Mouse (Mus musculus): ENCODE data around the gene Mrps10. TPM values are rescaled to one million over a fixed set of nuclear protein-coding genes. Genes with fewer than 3 reads are reported as not detected.
"Not testable (repeated sequence)": the region's sequence is repeated elsewhere in the genome, so short reads cannot be mapped to it uniquely, and the experiment has no call there.

Mrps10 gene
- total and polyA plus RNA-seq, 3 experiments, result 57.7 to 124 (median 90.3) TPM

- H3K4me2 ChIP-seq (ENCODE audit: insufficient read depth, low read depth, poor library complexity, severe bottlenecking); H3K9ac ChIP-seq (ENCODE audit: insufficient read depth, low read depth); H3K27ac ChIP-seq (ENCODE audit: insufficient read depth, low read depth); DNase-seq (ENCODE audit: extremely low read depth); H3K4me1 ChIP-seq (ENCODE audit: control insufficient read depth in 1 of 2, insufficient read depth in 2 of 2); H3K79me2 ChIP-seq (replicated peaks; ENCODE audit: control insufficient read depth, extremely low read depth, insufficient read depth, poor library complexity, severe bottlenecking); H3K9me3 ChIP-seq (replicated peaks; ENCODE audit: low read length); H3K27me3 ChIP-seq (replicated peaks); dilution Hi-C loops (cut with MboI; ENCODE audit: extremely low pct_ligation_motif_present, extremely low pct_unique_long_range_greater_than_20kb, low sequenced_read_pairs); H3K4me3 ChIP-seq (replicated peaks in 1 of 3; ENCODE audit: low read depth in 2 of 3, low read length in 2 of 3, poor library complexity in 1 of 3): not testable (repeated sequence)
- H3K36me3 ChIP-seq (replicated peaks in 1 of 2; ENCODE audit: control insufficient read depth in 1 of 2, insufficient read depth in 1 of 2, low read length in 1 of 2), result peaks cover 0 to 17% of the 10 kb centered on the region in 2 experiments
- in situ Hi-C loops (cut with MboI; ENCODE audit: low pct_ligation_motif_present, low pct_unique_long_range_greater_than_20kb, low sequenced_read_pairs), result loop anchor here (5.0 kb wide), 1 partner anchor 295 kb away; no protein-coding TSS in a partner anchor
- TF ChIP-seq CTCF (conservative IDR thresholded peaks at IDR 0.05 in 1 of 2, IDR thresholded peaks at IDR 0.05 in 1 of 2; ENCODE audit: low read depth in 2 of 2, low read length in 2 of 2) (peak in 1 of 2 experiments; percentile 72; a peak in 2 of 4 replicates), ZNF384 (IDR thresholded peaks at IDR 0.05; ENCODE audit: low read depth, low read length) (peak; percentile 17; the same call in 1 of the 2 replicates), SMC3 (IDR thresholded peaks at IDR 0.05; ENCODE audit: low read depth, low read length) (peak; percentile 38), RAD21 (IDR thresholded peaks at IDR 0.05; ENCODE audit: low read depth, low read length) (peak; percentile 44)
Measured at GRCm38 (mm10) chr17:47332664-47333063, 36.0 kb upstream of the Mrps10 start.

- DNase-seq (ENCODE audit: extremely low read depth), result no peak
- Histone ChIP-seq H3K4me3 (replicated peaks in 1 of 3; ENCODE audit: low read depth in 2 of 3, low read length in 2 of 3, poor library complexity in 1 of 3) (no peak overlapping the region), H3K36me3 (replicated peaks in 1 of 2; ENCODE audit: control insufficient read depth in 1 of 2, insufficient read depth in 1 of 2, low read length in 1 of 2) (peaks cover 0 to 14% of the 10 kb centered on the region in 2 experiments), H3K79me2 (replicated peaks; ENCODE audit: control insufficient read depth, extremely low read depth, insufficient read depth, poor library complexity, severe bottlenecking) (no peaks in the 10 kb centered on the region), H3K4me2 (ENCODE audit: insufficient read depth, low read depth, poor library complexity, severe bottlenecking) (no peak overlapping the region), H3K27ac (ENCODE audit: insufficient read depth, low read depth) (no peak overlapping the region), H3K9me3 (replicated peaks; ENCODE audit: low read length) (no peaks in the 10 kb centered on the region), H3K9ac (ENCODE audit: insufficient read depth, low read depth) (no peak overlapping the region), H3K4me1 (ENCODE audit: control insufficient read depth in 1 of 2, insufficient read depth in 2 of 2) (peaks cover 2 to 4% of the 10 kb centered on the region in 2 experiments; a peak in 2 of 4 replicates), H3K27me3 (replicated peaks) (no peaks in the 10 kb centered on the region)
- dilution Hi-C loops (cut with MboI; ENCODE audit: extremely low pct_ligation_motif_present, extremely low pct_unique_long_range_greater_than_20kb, low sequenced_read_pairs), result no loop called here
- no peak for TF ChIP-seq NRF1 (IDR thresholded peaks at IDR 0.05; ENCODE audit: low read depth, low read length)
- no peak for TF ChIP-seq CHD1 (IDR thresholded peaks at IDR 0.05; ENCODE audit: low read depth, low read length)
- no peak for TF ChIP-seq EP300 (IDR thresholded peaks at IDR 0.05; ENCODE audit: low read length)
- in situ Hi-C loops (cut with MboI; ENCODE audit: low pct_ligation_motif_present, low pct_unique_long_range_greater_than_20kb, low sequenced_read_pairs), result loop anchor here (5.0 kb wide), 1 partner anchor 296 kb away; no protein-coding TSS in a partner anchor
Measured at GRCm38 (mm10) chr17:47333409-47333808, 35.3 kb upstream of the Mrps10 start.

GRCm38 (mm10) chr17:47343121-47343520 is 25.6 kb upstream of the Mrps10 start:
- peaks cover 5% of the 10 kb centered on the region for H3K9me3 ChIP-seq (replicated peaks; ENCODE audit: low read length)
- H3K4me1 ChIP-seq (ENCODE audit: control insufficient read depth in 1 of 2, insufficient read depth in 2 of 2), result no peaks in the 10 kb centered on the region
- in situ Hi-C loops (cut with MboI; ENCODE audit: low pct_ligation_motif_present, low pct_unique_long_range_greater_than_20kb, low sequenced_read_pairs) (no loop called here), dilution Hi-C loops (cut with MboI; ENCODE audit: extremely low pct_ligation_motif_present, extremely low pct_unique_long_range_greater_than_20kb, low sequenced_read_pairs) (no loop called here)
- H3K27ac ChIP-seq (ENCODE audit: insufficient read depth, low read depth), result no peak overlapping the region
- DNase-seq (ENCODE audit: extremely low read depth), result no peak
- H3K36me3 ChIP-seq (replicated peaks in 1 of 2; ENCODE audit: control insufficient read depth in 1 of 2, insufficient read depth in 1 of 2, low read length in 1 of 2), result peaks cover 0 to 28% of the 10 kb centered on the region in 2 experiments
- TF ChIP-seq CTCF (conservative IDR thresholded peaks at IDR 0.05 in 1 of 2, IDR thresholded peaks at IDR 0.05 in 1 of 2; ENCODE audit: low read depth in 2 of 2, low read length in 2 of 2), result peak in 1 of 2 experiments; percentile 5; a peak in 1 of 4 replicates
- TF ChIP-seq TCF12 (IDR thresholded peaks at IDR 0.05; ENCODE audit: low read depth, low read length), result no peak
- no peaks in the 10 kb centered on the region for H3K27me3 ChIP-seq (replicated peaks)
- no peak overlapping the region for H3K9ac ChIP-seq (ENCODE audit: insufficient read depth, low read depth)
- H3K4me3 ChIP-seq (replicated peaks in 1 of 3; ENCODE audit: low read depth in 2 of 3, low read length in 2 of 3, poor library complexity in 1 of 3), result no peak overlapping the region
- H3K4me2 ChIP-seq (ENCODE audit: insufficient read depth, low read depth, poor library complexity, severe bottlenecking), result no peak overlapping the region
- no peaks in the 10 kb centered on the region for H3K79me2 ChIP-seq (replicated peaks; ENCODE audit: control insufficient read depth, extremely low read depth, insufficient read depth, poor library complexity, severe bottlenecking)
